Mouse (Mus musculus) frontal cortex, postnatal 25 days (tissue): Measurements from ENCODE around the gene Dhh.

Source experiments
- DNase-seq, 2 experiments: peaks; one replicate each; pipeline ENCODE4 v3.0.0; 2022; ENCODE audit warnings: low spot score in 2 of 2

Gene Dhh

GRCm38 (mm10) chr15:98851229-98851818 is 47.0 kb downstream of the Dhh start:
- no peak for DNase-seq

- no peak for DNase-seq
Measured at GRCm38 (mm10) chr15:98850668-98851067, 47.7 kb downstream of the Dhh start.

GRCm38 (mm10) chr15:98849956-98850600 is 48.3 kb downstream of the Dhh start:
- no peak for DNase-seq

GRCm38 (mm10) chr15:98849165-98849564 is 49.2 kb downstream of the Dhh start:
- DNase-seq = no peak

GRCm38 (mm10) chr15:98846140-98846539 is 52.2 kb downstream of the Dhh start:
- no peak for DNase-seq

GRCm38 (mm10) chr15:98845149-98845548 is 53.2 kb downstream of the Dhh start:
- no peak for DNase-seq

- DNase-seq = no peak
Measured at GRCm38 (mm10) chr15:98843595-98844223, 54.6 kb downstream of the Dhh start.
